Mouse (Mus musculus) kidney, embryonic 16.5 days (tissue): ENCODE measurements around the gene Prkch. TPM values are rescaled to one million over a fixed set of nuclear protein-coding genes. Genes with fewer than 3 reads are reported as not detected.
A peak's percentile ranks its signal among the peaks of the same experiment; 100 is the strongest.

Experiments used
- ATAC-seq: fragments of 200-750 bp; cut with Nextera tagmentation; 2 replicates; pipeline ENCODE4 v1.8.0; 2017; ENCODE audit warnings: moderate TSS enrichment; ENCODE audit not compliant: low FRiP score, low TSS enrichment
- H3K27ac ChIP-seq: fragments of 300-500 bp; sonication (generic); 2 replicates; pipeline ENCODE4 v1.5.1; 2014; ENCODE audit warnings: low read length
- H3K27me3 ChIP-seq: fragments of 300-500 bp; sonication (generic); 2 replicates; pipeline ENCODE4 v1.6.1; 2014; ENCODE audit warnings: low read length, control low read depth, mixed read lengths; ENCODE audit not compliant: insufficient read depth
- H3K36me3 ChIP-seq: fragments of 300-500 bp; sonication (generic); 2 replicates; pipeline ENCODE4 v1.6.1; 2014; ENCODE audit warnings: low read length, control low read depth, mixed read lengths; ENCODE audit not compliant: insufficient read depth
- H3K4me1 ChIP-seq: fragments of 300-500 bp; sonication (generic); 2 replicates; pipeline ENCODE4 v1.6.1; 2014; ENCODE audit warnings: low read length, control low read depth, mixed read lengths; ENCODE audit not compliant: insufficient read depth
- H3K4me2 ChIP-seq: fragments of 300-500 bp; sonication (generic); replicated peaks from 2 replicates; pipeline ENCODE4 v1.6.1; 2014; ENCODE audit warnings: low read depth, low read length
- H3K4me3 ChIP-seq: fragments of 300-500 bp; sonication (generic); 2 replicates; pipeline ENCODE4 v1.5.1; 2014; ENCODE audit warnings: mild to moderate bottlenecking, low read length
- H3K9ac ChIP-seq: fragments of 300-500 bp; sonication (generic); replicated peaks from 2 replicates; pipeline ENCODE4 v1.6.1; 2014; ENCODE audit warnings: low read length
- H3K9me3 ChIP-seq: fragments of 300-500 bp; sonication (generic); 2 replicates; pipeline ENCODE4 v1.6.1; 2016; ENCODE audit warnings: low read length, control low read depth
- WGBS: fragments of 180-500 bp; shearing (Covaris S2); extraction: QIAGEN DNeasy Blood & Tissue Kit; methylation state at CpG from one replicate; pipeline ENCODE4 v1.1.7; 2014; 5-methylcytosine and 5-hydroxymethylcytosine counted together
- polyA plus RNA-seq: library from polyadenylated mRNA; unstranded; fragments of >200 nt; fragmentation: Nextera tagmentation; extraction: Ambion mirVana; gene quantifications from 2 replicates; pipeline ENCODE4 v1.2.1, GENCODE M21; 2015

Prkch gene
- polyA plus RNA-seq, 1 experiment from 2014 or later = 9.8 TPM

DNA sequence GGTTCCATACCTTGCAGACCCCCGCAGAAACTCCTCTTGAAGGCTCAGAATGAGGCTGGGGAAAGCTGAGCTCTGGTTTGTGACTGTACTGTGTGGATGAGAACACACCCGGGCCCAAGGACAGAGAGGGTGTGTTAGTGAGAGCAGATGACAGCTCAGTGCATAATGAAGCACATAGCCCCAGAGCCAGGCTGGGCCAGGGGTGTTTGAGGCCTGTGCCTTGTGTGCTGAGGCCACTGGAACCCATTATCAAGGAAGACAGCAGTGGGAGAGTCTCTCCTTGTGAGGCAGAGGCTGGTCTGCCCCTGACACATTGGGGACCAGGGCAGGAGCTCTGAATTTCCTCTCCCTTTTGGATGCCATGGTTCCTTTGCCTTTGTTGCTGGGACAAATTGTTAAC is 231.3 kb downstream of the Prkch start:
- ATAC-seq = no peak
- 64% methylated on average over 2 of the region's 2 CpGs for WGBS
- no peak overlapping the region for H3K4me2 ChIP-seq
- H3K27ac ChIP-seq = no peak overlapping the region
- H3K27me3 ChIP-seq = no peaks in the 10 kb centered on the region
- H3K36me3 ChIP-seq = no peaks in the 10 kb centered on the region
- peaks cover 28% of the 10 kb centered on the region for H3K4me1 ChIP-seq
- H3K9ac ChIP-seq = no peak overlapping the region
- no peak overlapping the region for H3K4me3 ChIP-seq
- H3K9me3 ChIP-seq = no peaks in the 10 kb centered on the region

DNA sequence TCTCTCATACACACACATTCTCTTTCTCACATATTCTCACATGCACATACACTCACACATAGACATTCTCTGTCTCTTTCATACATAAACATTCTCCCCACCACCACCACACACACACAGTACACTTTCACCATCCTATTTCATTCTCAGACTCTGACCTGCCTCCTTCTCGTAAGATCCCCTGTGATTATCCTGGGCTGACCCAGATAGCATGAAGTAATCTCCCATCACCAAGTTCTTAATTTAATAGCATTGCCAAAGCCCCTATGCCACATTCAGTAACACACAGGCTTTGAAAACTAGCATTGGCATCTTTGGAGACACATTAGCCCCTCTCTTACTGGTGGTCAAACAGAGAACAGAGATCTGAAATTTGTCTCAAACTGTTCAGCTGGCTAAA is 232.3 kb downstream of the Prkch start:
- no peak overlapping the region for H3K4me3 ChIP-seq
- H3K4me1 ChIP-seq = peaks cover 19% of the 10 kb centered on the region
- H3K27me3 ChIP-seq = no peaks in the 10 kb centered on the region
- 83% methylated on average over 1 of the region's 1 CpGs for WGBS
- H3K27ac ChIP-seq = no peak overlapping the region
- ATAC-seq = no peak
- no peaks in the 10 kb centered on the region for H3K9me3 ChIP-seq
- no peaks in the 10 kb centered on the region for H3K36me3 ChIP-seq
- no peak overlapping the region for H3K4me2 ChIP-seq
- no peak overlapping the region for H3K9ac ChIP-seq

DNA sequence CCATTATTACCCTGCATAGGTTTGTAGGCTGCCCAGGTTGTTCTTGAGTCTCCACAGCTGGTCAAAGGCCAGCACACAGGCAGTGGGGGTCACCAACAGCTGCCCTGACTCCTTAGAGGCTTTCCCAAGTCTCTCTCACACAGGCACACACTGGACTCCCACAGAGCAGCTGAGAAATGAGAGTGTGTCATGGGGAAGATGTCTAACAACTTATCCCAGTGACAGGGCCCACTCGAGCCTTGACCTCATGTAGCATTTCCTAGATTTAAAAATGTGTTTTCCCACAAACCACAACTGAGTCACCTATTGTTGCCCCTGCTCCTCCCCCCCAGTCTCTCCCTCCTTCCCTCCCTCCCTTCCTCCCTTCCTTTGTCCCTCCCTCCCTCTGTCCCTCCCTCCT is 234.2 kb downstream of the Prkch start:
- H3K4me1 ChIP-seq = peaks cover 4% of the 10 kb centered on the region
- no peak overlapping the region for H3K4me2 ChIP-seq
- no peak overlapping the region for H3K9ac ChIP-seq
- no peaks in the 10 kb centered on the region for H3K27me3 ChIP-seq
- H3K36me3 ChIP-seq = no peaks in the 10 kb centered on the region
- 45% methylated on average over 1 of the region's 1 CpGs for WGBS
- H3K9me3 ChIP-seq = no peaks in the 10 kb centered on the region
- no peak overlapping the region for H3K4me3 ChIP-seq
- ATAC-seq = no peak
- H3K27ac ChIP-seq = no peak overlapping the region

DNA sequence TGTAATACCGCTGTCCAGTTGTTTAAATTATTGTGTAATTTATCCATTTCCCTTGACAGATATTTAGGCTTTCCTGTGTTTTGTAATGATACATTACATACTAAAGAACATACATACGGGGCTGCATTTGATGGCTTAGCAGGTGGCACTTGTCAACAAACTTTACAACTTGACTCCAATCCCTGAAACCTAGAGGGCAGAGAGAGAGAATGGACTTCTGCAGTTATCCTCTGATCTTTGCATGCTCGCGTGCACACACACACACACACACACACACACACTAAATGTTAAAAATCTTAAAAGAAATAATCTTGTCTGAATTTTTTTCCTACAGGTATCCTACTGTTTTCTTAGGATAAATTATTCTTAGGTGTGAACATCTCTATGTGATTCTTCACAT is 236.6 kb downstream of the Prkch start:
- Histone ChIP-seq H3K4me2 (no peak overlapping the region), H3K9me3 (no peaks in the 10 kb centered on the region), H3K4me3 (no peak overlapping the region), H3K4me1 (peaks cover 2% of the 10 kb centered on the region), H3K27me3 (no peaks in the 10 kb centered on the region), H3K9ac (no peak overlapping the region), H3K36me3 (no peaks in the 10 kb centered on the region), H3K27ac (no peak overlapping the region)
- 40% methylated on average over 4 of the region's 4 CpGs for WGBS
- peak; percentile 59; the same call in 1 of the 2 replicates for ATAC-seq

DNA sequence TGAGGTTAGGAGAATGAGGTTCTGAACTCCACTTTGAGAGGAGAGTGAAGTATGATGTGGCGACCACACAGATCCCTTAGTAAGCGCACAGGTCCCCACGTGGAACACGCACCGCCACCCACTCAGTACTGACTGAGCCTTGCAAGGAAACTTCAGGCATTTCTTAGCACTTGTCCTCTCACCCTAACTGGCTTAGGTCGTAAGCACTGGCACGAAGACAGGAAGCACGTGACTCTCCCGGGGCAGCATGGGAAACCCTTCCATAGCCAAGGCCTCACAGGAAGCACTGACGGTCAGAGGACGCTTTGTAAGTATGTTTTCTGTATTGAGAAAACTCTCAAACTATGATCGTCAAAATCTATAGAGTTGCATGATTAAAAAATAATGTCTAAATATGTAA is 237.7 kb downstream of the Prkch start:
- Histone ChIP-seq H3K9me3 (no peaks in the 10 kb centered on the region), H3K27ac (no peak overlapping the region), H3K4me3 (no peak overlapping the region), H3K4me2 (no peak overlapping the region), H3K9ac (no peak overlapping the region), H3K36me3 (no peaks in the 10 kb centered on the region), H3K4me1 (peaks cover 2% of the 10 kb centered on the region), H3K27me3 (no peaks in the 10 kb centered on the region)
- ATAC-seq = no peak
- 79% methylated on average over 12 of the region's 12 CpGs for WGBS

DNA sequence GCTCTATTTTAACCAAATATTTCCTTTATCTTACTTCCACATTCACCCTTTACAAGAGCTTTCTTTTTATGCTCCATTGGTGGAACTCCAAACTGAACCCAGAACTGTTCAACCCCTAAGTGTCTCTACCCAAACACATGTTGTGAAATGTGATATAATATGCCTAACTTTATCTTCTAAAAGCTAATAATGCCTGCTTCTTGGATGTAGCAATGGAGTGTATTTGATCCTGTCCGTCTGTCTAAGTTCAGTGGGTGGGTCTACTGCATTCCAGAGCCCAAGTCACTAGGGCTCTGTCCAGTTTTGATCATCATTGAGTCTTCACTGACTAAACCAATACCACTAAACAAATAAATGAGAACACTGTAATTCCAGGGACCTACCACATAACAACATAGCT is 240.2 kb downstream of the Prkch start:
- Histone ChIP-seq H3K9me3 (no peaks in the 10 kb centered on the region), H3K9ac (no peak overlapping the region), H3K27me3 (no peaks in the 10 kb centered on the region), H3K27ac (no peak overlapping the region), H3K4me3 (no peak overlapping the region), H3K4me2 (no peak overlapping the region), H3K36me3 (no peaks in the 10 kb centered on the region), H3K4me1 (peaks cover 2% of the 10 kb centered on the region)
- 89% methylated on average over 1 of the region's 1 CpGs for WGBS
- ATAC-seq = no peak

Other genes starting within 250 kb of the Prkch start
- gene Tmem30b, start 38.4 kb upstream of the Prkch start, polyA plus RNA-seq = 12.7 and 14.6 TPM in 2 replicates